Mouse (Mus musculus): ENCODE results near the gene Glrx5. TPM values are rescaled to one million over a fixed set of nuclear protein-coding genes. Genes with fewer than 3 reads are reported as not detected.

Glrx5 gene
- polyA plus RNA-seq, 1 experiment from 2014 or later: 140 TPM

- Histone ChIP-seq H3K9ac (no peak overlapping the region), H3K9me3 (no peaks in the 10 kb centered on the region), H3K4me1 (no peaks in the 10 kb centered on the region), H3K4me3 (no peak overlapping the region), H3K36me3 (no peaks in the 10 kb centered on the region), H3K27ac (no peak overlapping the region), H3K27me3 (no peaks in the 10 kb centered on the region), H3K4me2 (no peak overlapping the region)
- ATAC-seq (ENCODE audit: borderline replicate concordance, extremely low read depth, low FRiP score, low TSS enrichment): no peak
- WGBS: 51% methylated on average over 28 of the region's 28 CpGs
These were observed 31.0 kb downstream of the Glrx5 start for GRCm38 (mm10) chr12:105063201-105064134.

- Histone ChIP-seq H3K9ac (no peak overlapping the region), H3K4me2 (no peak overlapping the region), H3K9me3 (no peaks in the 10 kb centered on the region), H3K4me1 (no peaks in the 10 kb centered on the region), H3K36me3 (no peaks in the 10 kb centered on the region), H3K27ac (no peak overlapping the region), H3K4me3 (no peak overlapping the region), H3K27me3 (no peaks in the 10 kb centered on the region)
- WGBS: 73% methylated on average over 4 of the region's 4 CpGs
- no peak for ATAC-seq (ENCODE audit: borderline replicate concordance, extremely low read depth, low FRiP score, low TSS enrichment)
These were observed 31.7 kb downstream of the Glrx5 start for GRCm38 (mm10) chr12:105064168-105064567.

- Histone ChIP-seq H3K36me3 (no peaks in the 10 kb centered on the region), H3K4me2 (no peak overlapping the region), H3K27me3 (no peaks in the 10 kb centered on the region), H3K4me3 (no peak overlapping the region), H3K27ac (no peak overlapping the region), H3K9me3 (no peaks in the 10 kb centered on the region), H3K9ac (no peak overlapping the region), H3K4me1 (no peaks in the 10 kb centered on the region)
- no peak for ATAC-seq (ENCODE audit: borderline replicate concordance, extremely low read depth, low FRiP score, low TSS enrichment)
- WGBS: 76% methylated on average over 7 of the region's 7 CpGs
These were observed 32.6 kb downstream of the Glrx5 start for GRCm38 (mm10) chr12:105065119-105065518.

- Histone ChIP-seq H3K9ac (no peak overlapping the region), H3K36me3 (no peaks in the 10 kb centered on the region), H3K4me3 (no peak overlapping the region), H3K4me2 (no peak overlapping the region), H3K27me3 (no peaks in the 10 kb centered on the region), H3K9me3 (no peaks in the 10 kb centered on the region), H3K4me1 (no peaks in the 10 kb centered on the region), H3K27ac (no peak overlapping the region)
- WGBS: 54% methylated on average over 10 of the region's 10 CpGs
- ATAC-seq (ENCODE audit: borderline replicate concordance, extremely low read depth, low FRiP score, low TSS enrichment): no peak
These were observed 34.0 kb downstream of the Glrx5 start for GRCm38 (mm10) chr12:105066523-105066922.

- Histone ChIP-seq H3K36me3 (no peaks in the 10 kb centered on the region), H3K9me3 (no peaks in the 10 kb centered on the region), H3K9ac (no peak overlapping the region), H3K4me1 (no peaks in the 10 kb centered on the region), H3K27ac (no peak overlapping the region), H3K4me2 (no peak overlapping the region), H3K4me3 (no peak overlapping the region), H3K27me3 (no peaks in the 10 kb centered on the region; the same call in 1 of the 2 replicates)
- no peak for ATAC-seq (ENCODE audit: borderline replicate concordance, extremely low read depth, low FRiP score, low TSS enrichment)
- 61% methylated on average over 5 of the region's 5 CpGs for WGBS
These were observed 36.4 kb downstream of the Glrx5 start for GRCm38 (mm10) chr12:105068911-105069310.

GRCm38 (mm10) chr12:105073708-105074107 lies 41.2 kb downstream of the Glrx5 start:
- ATAC-seq (ENCODE audit: borderline replicate concordance, extremely low read depth, low FRiP score, low TSS enrichment): no peak
- 18% methylated on average over 9 of the region's 9 CpGs for WGBS
- Histone ChIP-seq H3K27me3 (no peaks in the 10 kb centered on the region; the same call in 1 of the 2 replicates), H3K27ac (no peak overlapping the region), H3K9me3 (no peaks in the 10 kb centered on the region), H3K9ac (no peak overlapping the region), H3K36me3 (no peaks in the 10 kb centered on the region), H3K4me3 (no peak overlapping the region), H3K4me1 (no peaks in the 10 kb centered on the region), H3K4me2 (no peak overlapping the region)

GRCm38 (mm10) chr12:105075496-105075895 lies 43.0 kb downstream of the Glrx5 start:
- Histone ChIP-seq H3K36me3 (no peaks in the 10 kb centered on the region), H3K4me2 (no peak overlapping the region), H3K27ac (no peak overlapping the region), H3K27me3 (no peaks in the 10 kb centered on the region; the same call in 1 of the 2 replicates), H3K9me3 (no peaks in the 10 kb centered on the region), H3K4me1 (no peaks in the 10 kb centered on the region), H3K4me3 (no peak overlapping the region), H3K9ac (no peak overlapping the region)
- 45% methylated on average over 7 of the region's 7 CpGs for WGBS
- ATAC-seq (ENCODE audit: borderline replicate concordance, extremely low read depth, low FRiP score, low TSS enrichment): no peak

GRCm38 (mm10) chr12:105076511-105076910 lies 44.0 kb downstream of the Glrx5 start:
- Histone ChIP-seq H3K27me3 (no peaks in the 10 kb centered on the region; the same call in 1 of the 2 replicates), H3K9ac (no peak overlapping the region), H3K4me2 (no peak overlapping the region), H3K36me3 (no peaks in the 10 kb centered on the region), H3K9me3 (no peaks in the 10 kb centered on the region), H3K4me3 (no peak overlapping the region), H3K4me1 (no peaks in the 10 kb centered on the region), H3K27ac (no peak overlapping the region)
- 76% methylated on average over 3 of the region's 3 CpGs for WGBS
- no peak for ATAC-seq (ENCODE audit: borderline replicate concordance, extremely low read depth, low FRiP score, low TSS enrichment)

- H3K4me2 ChIP-seq: no peak overlapping the region
- no peak overlapping the region for H3K4me3 ChIP-seq
- no peak overlapping the region for H3K27ac ChIP-seq
- ATAC-seq (ENCODE audit: borderline replicate concordance, extremely low read depth, low FRiP score, low TSS enrichment): no peak
- WGBS: 77% methylated on average over 2 of the region's 2 CpGs
- H3K36me3 ChIP-seq: no peaks in the 10 kb centered on the region
- H3K27me3 ChIP-seq: no peaks in the 10 kb centered on the region; the same call in 1 of the 2 replicates
- no peaks in the 10 kb centered on the region for H3K4me1 ChIP-seq
- no peaks in the 10 kb centered on the region for H3K9me3 ChIP-seq
- H3K9ac ChIP-seq: no peak overlapping the region
These were observed 44.7 kb downstream of the Glrx5 start for GRCm38 (mm10) chr12:105077232-105077631.

- H3K36me3 ChIP-seq: no peaks in the 10 kb centered on the region
- H3K27me3 ChIP-seq: no peaks in the 10 kb centered on the region
- WGBS: 49% methylated on average over 5 of the region's 5 CpGs
- H3K27ac ChIP-seq: no peak overlapping the region
- H3K9me3 ChIP-seq: no peaks in the 10 kb centered on the region
- no peaks in the 10 kb centered on the region for H3K4me1 ChIP-seq
- no peak overlapping the region for H3K4me2 ChIP-seq
- no peak overlapping the region for H3K4me3 ChIP-seq
- no peak overlapping the region for H3K9ac ChIP-seq
- no peak for ATAC-seq (ENCODE audit: borderline replicate concordance, extremely low read depth, low FRiP score, low TSS enrichment)
These were observed 51.7 kb downstream of the Glrx5 start for GRCm38 (mm10) chr12:105084171-105084570.

GRCm38 (mm10) chr12:105084816-105085215 lies 52.3 kb downstream of the Glrx5 start:
- H3K4me1 ChIP-seq: no peaks in the 10 kb centered on the region
- 80% methylated on average over 6 of the region's 6 CpGs for WGBS

GRCm38 (mm10) chr12:105085296-105085695 lies 52.8 kb downstream of the Glrx5 start:
- Histone ChIP-seq H3K27me3 (no peaks in the 10 kb centered on the region), H3K9me3 (no peaks in the 10 kb centered on the region), H3K9ac (no peak overlapping the region), H3K4me3 (no peak overlapping the region), H3K4me1 (no peaks in the 10 kb centered on the region), H3K4me2 (no peak overlapping the region), H3K27ac (no peak overlapping the region), H3K36me3 (no peaks in the 10 kb centered on the region)
- ATAC-seq (ENCODE audit: borderline replicate concordance, extremely low read depth, low FRiP score, low TSS enrichment): no peak
- 78% methylated on average over 12 of the region's 12 CpGs for WGBS

More at GRCm38 (mm10) chr12:105084816-105085215, 52.3 kb downstream of the Glrx5 start:
- no peaks in the 10 kb centered on the region for H3K9me3 ChIP-seq
- H3K36me3 ChIP-seq: no peaks in the 10 kb centered on the region
- no peaks in the 10 kb centered on the region for H3K27me3 ChIP-seq
- H3K27ac ChIP-seq: no peak overlapping the region
- ATAC-seq (ENCODE audit: borderline replicate concordance, extremely low read depth, low FRiP score, low TSS enrichment): no peak
- no peak overlapping the region for H3K9ac ChIP-seq
- no peak overlapping the region for H3K4me3 ChIP-seq
- no peak overlapping the region for H3K4me2 ChIP-seq
